Mouse (Mus musculus): ENCODE measurements around the gene Tspan14.

The Tspan14 gene

GRCm38 (mm10) chr14:40952301-40952700 is 14.3 kb downstream of the Tspan14 start:
- DNase-seq = no peak

GRCm38 (mm10) chr14:40949730-40950614 is 16.6 kb downstream of the Tspan14 start:
- DNase-seq = no peak

- no peak for DNase-seq
These were observed 17.6 kb downstream of the Tspan14 start for GRCm38 (mm10) chr14:40949047-40949446.

- DNase-seq = no peak
These were observed 18.1 kb downstream of the Tspan14 start for GRCm38 (mm10) chr14:40948522-40948921.

GRCm38 (mm10) chr14:40947431-40948394 is 18.9 kb downstream of the Tspan14 start:
- no peak for DNase-seq

GRCm38 (mm10) chr14:40943802-40944201 is 22.8 kb downstream of the Tspan14 start:
- DNase-seq = no peak

GRCm38 (mm10) chr14:40942429-40942828 is 24.2 kb downstream of the Tspan14 start:
- DNase-seq = peak in 1 of 2 experiments; percentile 27

GRCm38 (mm10) chr14:40938380-40938987 is 28.1 kb downstream of the Tspan14 start:
- no peak for DNase-seq

- no peak for DNase-seq
These were observed 29.6 kb downstream of the Tspan14 start for GRCm38 (mm10) chr14:40937052-40937451.

GRCm38 (mm10) chr14:40935481-40935880 is 31.1 kb downstream of the Tspan14 start:
- DNase-seq = no peak

GRCm38 (mm10) chr14:40935054-40935453 is 31.6 kb downstream of the Tspan14 start:
- no peak for DNase-seq

- DNase-seq = no peak
These were observed 33.3 kb downstream of the Tspan14 start for GRCm38 (mm10) chr14:40933328-40933727.

GRCm38 (mm10) chr14:40932225-40932624 is 34.4 kb downstream of the Tspan14 start:
- no peak for DNase-seq

- no peak for DNase-seq
These were observed 35.3 kb downstream of the Tspan14 start for GRCm38 (mm10) chr14:40931115-40931829.

GRCm38 (mm10) chr14:40929943-40930342 is 36.7 kb downstream of the Tspan14 start:
- DNase-seq = no peak

- no peak for DNase-seq
These were observed 37.7 kb downstream of the Tspan14 start for GRCm38 (mm10) chr14:40928897-40929296.

- DNase-seq = no peak
These were observed 39.6 kb downstream of the Tspan14 start for GRCm38 (mm10) chr14:40927041-40927440.

- no peak for DNase-seq
These were observed 42.1 kb downstream of the Tspan14 start for GRCm38 (mm10) chr14:40924378-40925113.

GRCm38 (mm10) chr14:40921241-40921640 is 45.4 kb downstream of the Tspan14 start:
- no peak for DNase-seq

- DNase-seq = no peak
These were observed 47.1 kb downstream of the Tspan14 start for GRCm38 (mm10) chr14:40919521-40919920.

GRCm38 (mm10) chr14:40918477-40918876 is 48.1 kb downstream of the Tspan14 start:
- DNase-seq = no peak

Data from cerebellum, postnatal 36 days (tissue).